ENCODE assay signal across 1 mouse cellular context in the genomic region with DNA sequence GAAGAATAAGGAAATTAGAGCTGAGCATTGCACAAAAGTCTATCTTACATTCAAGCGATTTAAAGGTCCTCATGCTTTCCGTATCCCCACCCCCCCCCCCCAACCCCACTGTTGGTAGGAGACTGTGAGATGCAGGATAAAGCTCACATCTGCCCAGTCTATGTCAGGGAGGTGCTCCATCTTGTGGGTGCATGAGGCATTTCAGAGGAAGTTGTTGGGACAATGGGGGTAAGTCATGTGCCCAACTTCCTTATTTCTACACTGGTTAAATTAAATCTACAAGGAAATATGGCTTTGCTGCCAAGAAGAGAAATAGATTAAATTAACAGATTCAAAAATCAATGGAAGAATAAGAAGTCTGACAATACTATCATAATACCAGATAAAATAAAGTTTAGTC.
TF ChIP-seq lines count a peak whose summit lies in the region.

No protein-coding gene starts in this region.

TF ChIP-seq in CH12.LX, 34 proteins besides CTCF, POLR2A, EP300 and RAD21:
- TF ChIP-seq USF1 (IDR thresholded peaks at IDR 0.05; ENCODE audit: low read depth, low read length) (peak; percentile 50), ZNF384 (IDR thresholded peaks at IDR 0.05; ENCODE audit: low read depth, low read length) (no peak), MYC (IDR thresholded peaks at IDR 0.05; ENCODE audit: low read depth, low read length) (peak; percentile 66; the same call in 1 of the 2 replicates), RCOR1 (conservative IDR thresholded peaks at IDR 0.05; ENCODE audit: low read depth, low read length) (no peak), MXI1 (IDR thresholded peaks at IDR 0.05; ENCODE audit: low read depth, low read length) (no peak), ELF1 (IDR thresholded peaks at IDR 0.05; ENCODE audit: low read depth, low read length) (peak; percentile 60; the same call in 1 of the 2 replicates), BHLHE40 (IDR thresholded peaks at IDR 0.05; ENCODE audit: low read depth, low read length) (peak; percentile 78), POLR2AphosphoS2 (IDR thresholded peaks at IDR 0.05; ENCODE audit: low read depth, low read length) (no peak), MEF2A (IDR thresholded peaks at IDR 0.05; ENCODE audit: borderline replicate concordance, low read depth, low read length) (no peak), MAFK (IDR thresholded peaks at IDR 0.05; ENCODE audit: insufficient replicate concordance, low read length) (no peak), SMC3 (IDR thresholded peaks at IDR 0.05; ENCODE audit: low read depth, low read length) (peak; percentile 74), KAT2A (IDR thresholded peaks at IDR 0.05; ENCODE audit: insufficient replicate concordance, low read length) (no peak), IRF4 (IDR thresholded peaks at IDR 0.05; ENCODE audit: low read depth, low read length) (no peak)
